Mouse (Mus musculus) WW6 (cell line): ENCODE results near the gene Myod1.

ENCODE experiments used
- DNase-seq: peaks from one replicate; pipeline ENCODE4 v3.0.0-alpha.2; 2013; ENCODE audit warnings: low read depth, low spot score

The Myod1 gene

DNA sequence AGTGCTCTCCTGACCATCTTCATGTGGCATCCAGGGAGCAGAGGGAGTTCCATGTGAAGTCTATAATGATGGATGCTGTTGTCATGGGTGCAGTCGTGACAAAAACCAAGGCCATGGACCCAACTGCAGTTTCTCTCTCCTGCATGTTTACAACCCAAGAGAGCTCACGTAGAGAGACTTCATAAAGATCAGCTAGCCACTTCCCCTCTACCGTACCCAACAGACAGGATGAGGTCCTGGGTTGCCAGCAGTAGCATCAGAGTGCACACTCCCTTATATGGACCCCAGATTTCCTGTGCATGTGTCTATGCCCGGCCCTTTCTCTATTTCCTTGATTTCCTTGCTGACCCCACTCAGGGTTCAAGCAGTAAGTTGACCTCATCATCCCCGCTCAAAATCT lies 15.4 kb downstream of the Myod1 start:
- no peak for DNase-seq

- DNase-seq, result peak; percentile 78
Observed at GRCm38 (mm10) chr7:46393116-46393515, 16.8 kb downstream of the Myod1 start.

GRCm38 (mm10) chr7:46393718-46394511 lies 17.6 kb downstream of the Myod1 start:
- no peak for DNase-seq

- DNase-seq, result no peak
Observed at GRCm38 (mm10) chr7:46394933-46395332, 18.7 kb downstream of the Myod1 start.

DNA sequence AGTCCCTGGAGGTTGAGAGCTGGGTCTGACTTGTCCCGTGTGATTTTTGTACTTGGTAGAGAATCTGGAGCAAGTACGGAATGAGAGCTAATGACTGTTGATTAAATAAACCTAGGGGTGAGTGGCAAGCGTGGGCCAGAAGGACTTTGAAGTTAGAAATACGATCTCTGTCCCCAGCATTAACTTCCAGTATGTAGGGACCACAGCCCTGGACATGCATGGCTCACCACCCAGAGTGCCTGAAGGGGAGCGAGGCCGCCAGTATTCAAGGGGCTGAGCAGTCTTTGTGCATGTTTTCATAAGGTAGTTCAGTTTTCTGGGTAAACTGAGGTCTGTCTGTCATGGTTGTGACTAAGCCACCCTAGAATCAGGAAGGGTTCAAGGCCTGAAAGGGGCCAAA lies 19.3 kb downstream of the Myod1 start:
- no peak for DNase-seq

GRCm38 (mm10) chr7:46396231-46396927 lies 20.1 kb downstream of the Myod1 start, which contains the start of gene Kcnc1:
Gene Kcnc1 (plus strand): TSS chr7:46396497.
- DNase-seq, result peak; percentile 50

DNA sequence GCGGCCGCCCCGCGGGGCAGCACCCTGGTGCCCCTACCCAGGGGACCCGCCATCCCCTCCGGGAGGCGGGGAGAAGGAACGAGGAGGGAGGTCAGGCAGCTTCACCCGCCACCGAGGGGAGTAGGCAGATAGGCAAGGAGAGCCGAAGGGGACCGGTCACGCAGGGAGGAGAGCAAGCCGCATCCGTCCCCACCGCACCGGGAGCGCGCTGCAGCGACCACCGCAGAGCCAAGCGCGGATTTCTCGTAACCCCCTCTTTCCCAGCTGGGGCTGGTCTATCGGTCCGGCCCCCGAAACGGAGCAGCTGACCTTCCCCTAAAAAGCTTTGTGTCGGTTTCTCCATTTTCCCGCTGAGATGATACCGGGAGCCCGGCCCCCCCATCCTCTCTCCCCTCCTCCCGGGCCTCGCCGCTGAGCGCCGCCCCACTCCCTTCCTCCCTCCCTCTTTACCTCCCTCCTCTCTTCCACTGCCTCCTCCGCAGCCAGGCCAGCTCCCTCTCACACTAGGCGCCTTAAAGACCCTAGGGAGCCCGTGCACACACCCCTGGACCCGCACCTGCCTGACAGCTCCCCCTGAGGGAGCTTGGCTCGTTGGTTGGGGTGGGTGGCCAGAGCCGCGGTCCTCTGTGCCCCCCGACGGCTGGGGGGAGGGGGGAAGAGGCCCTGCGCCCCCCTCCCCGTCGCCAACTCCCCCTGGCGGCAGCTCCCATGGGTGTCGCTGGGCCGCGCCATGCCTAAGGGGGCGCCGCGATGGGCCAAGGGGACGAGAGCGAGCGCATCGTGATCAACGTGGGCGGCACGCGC lies 20.9 kb downstream of the Myod1 start:
- no peak for DNase-seq

- DNase-seq, result no peak
Observed at GRCm38 (mm10) chr7:46397732-46398333, 21.6 kb downstream of the Myod1 start.

GRCm38 (mm10) chr7:46398612-46399011 lies 22.3 kb downstream of the Myod1 start:
- no peak for DNase-seq

DNA sequence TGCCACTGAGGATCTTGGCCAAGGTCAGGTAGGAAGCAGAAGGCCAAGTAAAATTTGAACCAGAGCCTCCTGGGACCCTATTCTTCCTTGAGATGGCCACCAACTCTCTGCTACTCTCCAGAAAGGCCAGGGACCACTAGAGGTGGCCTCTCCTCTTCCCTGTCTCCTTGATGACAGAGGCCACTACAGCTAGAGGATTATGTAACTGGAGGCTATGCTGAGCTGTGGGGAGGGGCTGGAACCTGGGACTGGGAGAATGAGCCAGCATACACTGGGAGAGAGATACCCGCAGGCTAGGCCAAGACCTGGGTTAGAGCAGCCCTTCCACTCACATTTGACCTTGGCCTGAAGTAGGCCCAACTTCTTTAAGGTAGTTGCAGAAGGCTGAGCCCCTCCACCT lies 23.4 kb downstream of the Myod1 start:
- no peak for DNase-seq

DNA sequence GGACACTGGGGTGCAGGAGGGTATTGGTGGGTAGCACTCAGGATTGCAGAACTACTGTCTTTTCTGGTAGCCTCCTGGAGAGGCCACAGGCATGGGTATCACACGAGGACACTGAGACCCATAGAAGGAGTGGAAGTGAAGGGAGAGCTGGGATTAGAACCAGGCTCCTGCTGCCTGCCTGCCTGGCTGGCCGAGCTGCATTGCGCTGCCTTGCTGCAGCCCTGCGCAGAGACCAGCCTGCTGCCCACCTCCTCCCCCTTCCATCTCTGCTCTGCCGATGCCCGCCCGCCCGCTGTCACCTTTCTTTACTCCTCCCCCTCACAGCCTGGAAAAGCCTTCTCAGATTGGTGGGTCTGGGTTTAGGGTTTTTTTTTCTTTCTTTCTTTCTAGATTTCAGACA lies 24.1 kb downstream of the Myod1 start:
- DNase-seq, result no peak

DNA sequence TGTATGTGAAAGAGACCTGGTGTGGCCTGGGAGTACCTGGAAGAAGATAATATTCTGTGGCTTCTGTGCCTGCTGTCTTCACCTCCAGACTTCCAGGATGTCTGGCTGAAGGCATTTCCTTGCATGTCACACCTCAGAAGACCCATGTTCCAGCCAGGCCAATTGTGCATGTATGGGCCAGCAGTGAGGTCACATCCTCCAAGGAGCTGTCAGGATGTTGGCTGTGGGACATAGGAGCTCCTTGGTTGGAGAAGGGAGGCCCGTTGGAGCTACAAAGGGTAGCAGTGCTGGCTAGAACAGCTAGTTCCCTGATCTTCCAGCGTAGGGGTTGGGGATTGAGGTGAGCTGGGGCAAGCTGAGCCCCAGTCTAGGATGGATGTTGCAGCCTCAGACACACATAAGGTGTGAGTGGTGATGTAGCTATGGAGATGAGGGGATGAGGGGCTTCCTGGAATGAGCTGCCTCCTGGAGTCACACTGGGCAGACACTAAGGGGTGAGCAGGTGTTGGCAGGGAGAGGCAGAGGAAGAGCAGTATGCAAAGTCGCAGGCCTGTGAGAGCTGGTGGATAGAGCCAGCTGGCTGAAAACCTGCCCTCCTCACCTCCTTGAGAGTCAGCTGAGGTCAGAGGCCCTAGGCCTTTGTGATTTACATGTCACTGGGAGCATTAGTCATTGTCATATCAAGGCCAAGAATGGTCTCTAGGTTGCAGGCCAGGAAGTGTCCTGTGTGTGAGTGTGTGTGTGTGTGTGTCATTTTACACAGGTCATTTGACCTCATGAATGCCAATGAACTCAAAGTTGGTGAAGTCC lies 25.3 kb downstream of the Myod1 start:
- no peak for DNase-seq

DNA sequence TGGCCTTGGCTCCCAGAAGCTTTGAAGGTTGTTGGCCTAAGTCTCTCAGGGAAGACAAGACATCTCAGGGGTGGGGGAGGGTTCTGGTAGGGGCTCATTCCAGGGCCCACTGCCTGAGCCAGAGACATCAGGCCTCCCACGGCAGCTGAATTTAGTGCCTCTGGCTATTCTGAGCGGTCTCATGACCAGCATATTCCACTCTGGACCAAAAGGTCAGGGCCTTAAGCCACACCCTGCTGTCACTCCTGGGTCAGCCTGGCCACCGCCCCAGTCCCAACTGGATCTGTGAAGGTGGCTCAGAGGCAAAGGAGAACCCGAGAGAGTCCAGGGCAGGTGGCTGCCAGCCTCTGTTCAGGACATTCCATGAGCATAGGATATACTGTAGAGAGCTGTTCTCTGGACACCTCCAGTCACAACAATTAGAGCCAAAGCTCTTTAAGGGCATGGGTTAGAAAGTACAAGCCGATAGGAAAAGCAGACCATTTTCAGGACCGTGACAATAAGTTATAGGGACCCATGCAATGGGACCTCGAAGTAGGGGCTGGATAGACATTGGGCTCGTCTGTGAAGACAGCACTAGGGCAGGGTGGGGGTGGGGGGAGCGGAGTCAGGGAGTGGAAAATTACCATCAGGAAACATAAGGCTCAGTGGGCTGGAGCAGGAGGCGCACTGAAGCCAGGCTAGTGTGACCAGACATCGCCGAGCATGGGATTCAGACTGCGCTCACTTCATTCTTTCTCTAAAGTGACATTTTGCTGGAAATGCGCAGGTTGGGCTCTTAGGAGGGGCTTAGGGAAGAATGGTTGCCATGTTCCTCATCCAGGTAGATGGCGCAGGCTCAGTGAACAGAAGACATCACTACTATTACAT lies 27.6 kb downstream of the Myod1 start:
- no peak for DNase-seq

DNA sequence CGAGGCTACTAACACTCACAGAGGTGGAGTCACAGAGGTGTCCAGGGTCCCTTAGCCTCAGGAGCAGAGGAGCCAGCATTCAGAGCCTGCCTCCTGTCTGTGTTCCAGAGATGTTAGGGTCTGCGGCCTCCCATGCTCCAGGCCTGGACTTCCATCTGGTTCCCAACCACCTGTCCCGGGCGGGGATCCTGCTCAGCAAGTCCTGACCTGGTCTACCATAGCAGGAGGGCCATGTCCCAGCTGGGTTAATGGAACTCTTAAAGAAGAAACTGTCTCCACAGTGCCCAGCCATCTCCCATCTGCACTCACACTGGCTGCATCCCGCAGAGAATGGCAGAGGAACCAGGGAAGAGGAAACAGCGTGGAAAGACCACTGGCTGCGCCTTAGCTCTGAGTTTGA lies 28.5 kb downstream of the Myod1 start:
- DNase-seq, result no peak

- DNase-seq, result no peak
Observed at GRCm38 (mm10) chr7:46408606-46409005, 32.3 kb downstream of the Myod1 start.

- no peak for DNase-seq
Observed at GRCm38 (mm10) chr7:46409204-46409789, 33.0 kb downstream of the Myod1 start.

- DNase-seq, result no peak
Observed at GRCm38 (mm10) chr7:46410727-46411126, 34.5 kb downstream of the Myod1 start.

DNA sequence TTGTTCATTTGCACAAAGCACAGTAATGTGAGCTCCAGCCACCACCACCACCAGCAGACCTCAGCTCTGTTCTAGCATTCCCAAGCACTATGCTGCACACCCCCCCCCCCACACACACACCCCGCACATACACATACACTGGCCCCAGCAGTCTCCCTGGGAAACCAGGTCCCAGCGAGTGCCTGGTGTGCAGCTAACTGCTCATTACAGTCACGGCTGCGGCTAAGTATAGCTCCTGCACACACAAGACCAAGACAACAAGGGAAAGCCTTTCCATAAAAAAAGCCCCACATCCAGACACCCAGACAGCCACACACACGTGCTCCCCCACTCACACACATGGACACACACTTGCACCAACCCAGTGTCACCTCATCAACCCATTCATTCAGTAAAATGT lies 36.5 kb downstream of the Myod1 start:
- DNase-seq, result no peak

GRCm38 (mm10) chr7:46413959-46414725 lies 37.9 kb downstream of the Myod1 start:
- no peak for DNase-seq
